Mouse (Mus musculus) small intestine, adult 10 weeks (tissue): ENCODE data around the gene Ppp1r21. TPM values are rescaled to one million over a fixed set of nuclear protein-coding genes. Genes with fewer than 3 reads are reported as not detected.

Experiments
- polyA plus RNA-seq: library from polyadenylated mRNA; stranded (reverse); fragments of 350-450 nt; fragmentation: Illumina TruSeq; extraction: RNeasy Lipid Tissue Mini Kit (QIAGEN cat#74804); gene quantifications from one replicate; pipeline ENCODE4 v1.2.3, GENCODE M21; 2014; ENCODE audit warnings: low replicate concordance

Ppp1r21 gene
- 36.2 TPM for polyA plus RNA-seq

GRCm38 (mm10) chr17:88529519-88530235, at the start of gene Ppp1r21:
Ppp1r21 (plus strand) TSS chr17:88530118.

GRCm38 (mm10) chr17:88597222-88598055, 67.5 kb downstream of the Ppp1r21 start, which contains the start of gene Ston1:
Ston1 (plus strand) TSS chr17:88597684.

Other genes starting within 250 kb of the Ppp1r21 start
- gene Foxn2, start 89.4 kb upstream of the Ppp1r21 start, polyA plus RNA-seq: 37.6 TPM
- gene Ston1, start 67.6 kb downstream of the Ppp1r21 start, polyA plus RNA-seq: 1.9 TPM
- gene Gtf2a1l, start 138.5 kb downstream of the Ppp1r21 start, polyA plus RNA-seq: not detected